Mouse (Mus musculus) kidney, postnatal 0 days (tissue): ENCODE results near the gene Prss37. TPM values are rescaled to one million over a fixed set of nuclear protein-coding genes. Genes with fewer than 3 reads are reported as not detected.

Source experiments
- ATAC-seq: fragments of 200-750 bp; cut with Nextera tagmentation; replicated peaks from 2 replicates; pipeline ENCODE4 v1.8.0; 2017; ENCODE audit warnings: low read depth, moderate number of reproducible peaks, moderate TSS enrichment, moderate library complexity; ENCODE audit not compliant: low FRiP score
- DNase-seq: peaks from one replicate; pipeline ENCODE4 v3.0.0-alpha.2; 2016; ENCODE audit warnings: low spot score
- H3K27ac ChIP-seq: fragments of 300-500 bp; sonication (generic); 2 replicates; pipeline ENCODE4 v1.5.1; 2014; ENCODE audit warnings: mild to moderate bottlenecking
- H3K27me3 ChIP-seq: fragments of 300-500 bp; sonication (generic); 2 replicates; pipeline ENCODE4 v1.6.1; 2014; ENCODE audit warnings: low read length, mixed read lengths; ENCODE audit not compliant: insufficient read depth
- H3K36me3 ChIP-seq: fragments of 300-500 bp; sonication (generic); 2 replicates; pipeline ENCODE4 v1.6.1; 2014; ENCODE audit warnings: low read length, mixed read lengths; ENCODE audit not compliant: insufficient read depth
- H3K4me1 ChIP-seq: fragments of 300-500 bp; sonication (generic); replicated peaks from 2 replicates; pipeline ENCODE4 v1.6.1; 2014; ENCODE audit warnings: antibody characterized with exemption, low read length, mixed read lengths; ENCODE audit not compliant: insufficient read depth
- H3K4me2 ChIP-seq: fragments of 300-500 bp; sonication (generic); 2 replicates; pipeline ENCODE4 v1.6.1; 2014; ENCODE audit warnings: mild to moderate bottlenecking, low read length, moderate library complexity, mixed read lengths
- H3K4me3 ChIP-seq: fragments of 300-500 bp; sonication (generic); replicated peaks from 2 replicates; pipeline ENCODE4 v1.5.1; 2014; ENCODE audit warnings: low read depth, low read length
- H3K9ac ChIP-seq: fragments of 300-500 bp; sonication (generic); 2 replicates; pipeline ENCODE4 v1.6.1; 2014; ENCODE audit warnings: low read depth, low read length
- H3K9me3 ChIP-seq: fragments of 300-500 bp; sonication (generic); replicated peaks from 2 replicates; pipeline ENCODE4 v1.6.1; 2016; ENCODE audit warnings: low read length, inconsistent platforms, mixed read lengths
- CTCF ChIP-seq: IDR thresholded peaks from 2 replicates; pipeline ENCODE4 v1.5.1; 2016; ENCODE audit warnings: antibody characterized with exemption, low read depth, mild to moderate bottlenecking, moderate library complexity
- WGBS: fragments of 180-500 bp; shearing (Covaris S2); extraction: QIAGEN DNeasy Blood & Tissue Kit; methylation state at CpG from one replicate; pipeline ENCODE4 v1.1.7; 2014; 5-methylcytosine and 5-hydroxymethylcytosine counted together
- polyA plus RNA-seq: library from polyadenylated mRNA; unstranded; fragments of >200 nt; fragmentation: Nextera tagmentation; extraction: Ambion mirVana; gene quantifications from 2 replicates; pipeline ENCODE4 v1.2.1, GENCODE M21; 2015

Prss37 gene
- polyA plus RNA-seq: not detected in 2 replicates

DNA sequence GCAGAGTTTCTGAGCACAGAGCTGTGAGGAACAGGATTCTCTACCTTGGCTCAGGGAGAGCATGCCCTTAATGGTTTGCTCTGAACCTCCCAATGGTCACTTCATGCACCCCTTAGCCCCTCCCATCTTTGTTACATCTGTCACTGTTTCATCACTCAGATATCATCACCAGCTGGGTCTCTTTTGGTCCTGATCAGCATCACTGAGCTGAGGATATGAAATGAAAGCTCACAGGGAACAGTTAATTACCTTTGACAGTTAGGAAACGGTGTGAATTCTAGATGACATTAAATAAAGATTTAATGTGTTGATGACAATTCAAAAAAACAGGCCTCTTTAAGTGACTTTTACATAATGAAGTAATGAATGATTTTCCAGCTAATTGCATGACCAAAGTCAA lies at the start of gene Prss37:
TSS of gene Prss37 (minus strand) at position 101 of the 400 bp plus-strand sequence.
- H3K9ac ChIP-seq: no peak within 1 kb of the TSS
- H3K4me3 ChIP-seq: no peak within 1 kb of the TSS
- no peak within 1 kb of the TSS for H3K4me2 ChIP-seq
- H3K4me1 ChIP-seq: no peaks in the 10 kb centered on the region
- no peaks in the 10 kb centered on the region for H3K36me3 ChIP-seq
- DNase-seq: no peak
- no peak within 1 kb of the TSS for H3K27ac ChIP-seq
- H3K27me3 ChIP-seq: no peaks in the 10 kb centered on the region
- no peak for ATAC-seq
- no peaks in the 10 kb centered on the region for H3K9me3 ChIP-seq
- no peak for TF ChIP-seq CTCF
- WGBS: 59% methylated on average over 1 of the region's 1 CpGs

DNA sequence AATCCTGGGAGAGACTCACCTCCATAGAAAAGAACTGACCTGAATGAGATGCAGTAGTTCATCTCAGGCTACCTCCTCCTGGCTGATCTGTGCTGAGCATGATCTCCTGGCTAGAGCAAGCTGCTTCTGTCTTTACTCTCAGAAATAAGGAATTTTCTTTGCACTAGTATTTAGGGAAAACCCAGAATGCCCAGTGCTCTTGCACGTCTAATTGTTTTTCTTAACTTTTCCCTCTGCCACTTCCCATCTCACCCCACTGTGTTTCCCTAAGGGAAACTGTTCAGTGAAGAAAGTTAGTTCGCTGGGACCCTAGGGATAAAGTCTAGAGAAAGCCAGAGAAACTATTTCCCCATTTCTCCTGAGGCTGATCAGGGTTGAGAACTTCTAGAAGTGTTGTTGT lies 35.6 kb upstream of the Prss37 start, which contains the start of gene Olfr461:
TSS of gene Olfr461 (minus strand) at position 101 of the 400 bp plus-strand sequence.
- no peak for TF ChIP-seq CTCF
- no peaks in the 10 kb centered on the region for H3K36me3 ChIP-seq
- 80% methylated on average over 2 of the region's 2 CpGs for WGBS
- H3K9me3 ChIP-seq: no peaks in the 10 kb centered on the region
- no peaks in the 10 kb centered on the region for H3K27me3 ChIP-seq
- H3K4me2 ChIP-seq: no peak within 1 kb of the TSS
- no peak within 1 kb of the TSS for H3K4me3 ChIP-seq
- no peak within 1 kb of the TSS for H3K9ac ChIP-seq
- no peaks in the 10 kb centered on the region for H3K4me1 ChIP-seq
- no peak within 1 kb of the TSS for H3K27ac ChIP-seq
- ATAC-seq: no peak
- DNase-seq: no peak

DNA sequence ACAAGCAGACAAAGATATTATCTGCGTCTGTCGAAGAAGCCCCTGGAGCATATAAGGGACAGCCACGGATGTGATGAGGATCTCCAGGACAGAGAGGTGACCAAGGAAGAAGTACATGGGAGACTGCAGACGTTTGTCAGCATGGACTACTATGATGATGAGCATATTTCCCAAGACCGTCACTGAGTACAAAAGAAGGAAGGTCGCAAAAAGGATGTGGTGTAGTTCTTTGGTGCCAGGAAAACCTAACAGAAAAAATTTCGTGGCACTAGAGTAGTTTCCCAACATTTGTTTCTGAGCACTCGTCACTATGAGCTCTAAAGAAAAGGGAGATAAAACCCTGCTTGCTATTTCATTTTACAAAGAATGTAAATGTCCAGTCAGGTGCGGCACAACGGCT lies 25.4 kb upstream of the Prss37 start:
- Histone ChIP-seq H3K4me3 (no peak overlapping the region), H3K9ac (no peak overlapping the region), H3K4me1 (no peaks in the 10 kb centered on the region), H3K9me3 (no peaks in the 10 kb centered on the region), H3K4me2 (no peak overlapping the region), H3K27ac (no peak overlapping the region), H3K36me3 (no peaks in the 10 kb centered on the region), H3K27me3 (no peaks in the 10 kb centered on the region)
- no peak for TF ChIP-seq CTCF
- WGBS: 82% methylated on average over 10 of the region's 10 CpGs
- DNase-seq: no peak
- no peak for ATAC-seq

DNA sequence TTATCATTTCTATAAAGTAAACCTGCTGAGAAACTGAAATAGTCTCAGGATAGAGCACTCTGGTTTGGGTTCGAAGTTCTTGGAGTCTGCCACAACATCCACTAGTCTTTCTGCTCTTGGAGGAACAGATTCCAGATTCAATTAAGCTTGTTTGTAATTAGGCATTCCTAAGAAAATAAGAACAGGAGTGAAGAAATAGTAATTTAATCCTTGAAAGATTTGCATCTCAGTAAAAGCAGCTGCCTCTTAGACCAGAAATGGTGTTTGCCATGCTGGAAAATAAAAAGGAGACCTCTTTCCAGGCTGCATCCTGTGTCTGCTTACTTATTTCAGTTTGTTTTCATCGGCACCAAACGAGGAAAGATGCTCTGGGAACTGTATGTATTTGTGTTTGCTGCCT lies 26.1 kb downstream of the Prss37 start, which contains the start of gene Tas2r108:
TSS of gene Tas2r108 (plus strand) at position 301 of the 400 bp plus-strand sequence.
- ATAC-seq: no peak
- TF ChIP-seq CTCF: no peak
- no peak for DNase-seq
- Histone ChIP-seq H3K9me3 (no peaks in the 10 kb centered on the region), H3K27ac (no peak within 1 kb of the TSS), H3K4me2 (no peak within 1 kb of the TSS), H3K27me3 (no peaks in the 10 kb centered on the region), H3K36me3 (no peaks in the 10 kb centered on the region), H3K9ac (no peak within 1 kb of the TSS), H3K4me3 (no peak within 1 kb of the TSS), H3K4me1 (no peaks in the 10 kb centered on the region)
- 85% methylated on average over 3 of the region's 3 CpGs for WGBS

DNA sequence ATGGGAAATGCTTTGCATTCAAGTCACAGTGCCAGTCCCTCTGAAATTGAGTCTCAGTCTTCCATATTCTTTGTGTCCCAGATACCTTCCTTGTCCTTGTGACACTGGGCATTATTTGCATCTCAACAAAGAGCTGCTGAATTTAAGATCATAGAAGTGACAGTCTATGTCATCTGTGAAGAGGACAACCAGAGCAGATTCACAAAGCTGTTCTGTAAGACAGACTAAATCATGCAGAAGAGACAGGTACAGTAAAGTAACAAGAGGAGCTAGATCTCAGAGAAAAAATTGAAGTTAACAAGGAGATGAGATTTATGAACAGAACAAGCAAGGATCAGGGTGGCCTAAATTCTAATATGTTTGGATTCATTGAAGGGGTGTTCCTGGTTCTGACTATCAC lies 28.4 kb downstream of the Prss37 start, which contains the start of gene Tas2r137:
TSS of gene Tas2r137 (plus strand) at position 301 of the 400 bp plus-strand sequence.
- H3K9ac ChIP-seq: no peak within 1 kb of the TSS
- H3K4me3 ChIP-seq: no peak within 1 kb of the TSS
- no peak within 1 kb of the TSS for H3K4me2 ChIP-seq
- no peak within 1 kb of the TSS for H3K27ac ChIP-seq
- no peaks in the 10 kb centered on the region for H3K9me3 ChIP-seq
- no peak for TF ChIP-seq CTCF
- H3K4me1 ChIP-seq: no peaks in the 10 kb centered on the region
- H3K27me3 ChIP-seq: no peaks in the 10 kb centered on the region
- H3K36me3 ChIP-seq: no peaks in the 10 kb centered on the region
- DNase-seq (no peak), ATAC-seq (no peak)

DNA sequence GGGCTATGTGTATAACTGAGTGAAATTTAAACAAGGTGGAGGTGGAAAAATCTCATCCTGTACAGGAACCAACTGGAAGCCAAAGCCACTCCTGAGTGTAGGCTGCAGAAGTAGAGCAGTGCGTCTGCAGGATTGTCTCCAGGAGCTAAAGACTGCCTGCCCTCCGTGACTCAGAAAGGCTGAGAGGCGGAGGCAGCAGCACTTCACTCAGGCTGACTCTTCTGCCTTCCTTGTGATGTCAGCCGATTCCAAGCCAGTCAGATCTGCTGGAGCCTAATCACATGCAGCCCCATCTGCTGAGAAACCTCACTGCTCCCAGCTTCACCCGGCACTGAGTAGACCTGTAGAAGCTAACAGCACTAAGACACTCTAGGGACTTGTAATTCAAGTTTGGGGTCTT lies 37.0 kb downstream of the Prss37 start:
- no peak for TF ChIP-seq CTCF
- H3K4me1 ChIP-seq: no peaks in the 10 kb centered on the region
- DNase-seq: no peak
- 90% methylated on average over 5 of the region's 5 CpGs for WGBS
- no peak overlapping the region for H3K4me3 ChIP-seq
- H3K9ac ChIP-seq: no peak overlapping the region
- no peak overlapping the region for H3K4me2 ChIP-seq
- H3K9me3 ChIP-seq: no peaks in the 10 kb centered on the region
- no peak overlapping the region for H3K27ac ChIP-seq
- ATAC-seq: no peak
- no peaks in the 10 kb centered on the region for H3K27me3 ChIP-seq
- H3K36me3 ChIP-seq: peaks cover 32% of the 10 kb centered on the region

DNA sequence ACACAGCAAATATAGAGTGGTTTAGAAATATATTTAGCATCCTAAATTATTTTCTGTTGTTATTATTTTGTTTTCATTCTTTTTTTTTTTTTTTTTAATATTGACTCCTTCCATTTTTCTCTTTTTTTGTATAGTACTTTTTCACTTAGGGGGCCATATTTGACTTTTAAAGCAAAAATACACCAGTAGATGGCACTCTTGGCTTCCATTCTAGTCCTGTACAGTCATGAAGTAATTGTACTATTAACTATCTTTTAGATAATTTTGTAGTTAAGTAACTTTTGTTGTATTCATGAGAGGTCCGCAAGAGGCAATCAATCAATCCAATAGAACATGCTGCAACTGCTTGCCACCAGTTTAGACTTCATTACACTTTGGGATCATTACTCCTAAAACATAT lies 39.6 kb downstream of the Prss37 start:
- peak; percentile 55 for DNase-seq
- no peaks in the 10 kb centered on the region for H3K9me3 ChIP-seq
- no peak overlapping the region for H3K4me2 ChIP-seq
- WGBS: 82% methylated on average over 1 of the region's 1 CpGs
- H3K4me3 ChIP-seq: no peak overlapping the region
- peak; percentile 48 for TF ChIP-seq CTCF
- no peak overlapping the region for H3K27ac ChIP-seq
- no peak for ATAC-seq
- no peaks in the 10 kb centered on the region for H3K27me3 ChIP-seq
- no peaks in the 10 kb centered on the region for H3K4me1 ChIP-seq
- no peak overlapping the region for H3K9ac ChIP-seq
- H3K36me3 ChIP-seq: peaks cover 52% of the 10 kb centered on the region
